Mouse (Mus musculus): ENCODE measurements around the gene Ap3b2. TPM values are rescaled to one million over a fixed set of nuclear protein-coding genes. Genes with fewer than 3 reads are reported as not detected.
"Not testable (repeated sequence)": the region's sequence is repeated elsewhere in the genome, so short reads cannot be mapped to it uniquely, and the experiment has no call there.

Gene Ap3b2
- polyA plus RNA-seq, 1 experiment from 2014 or later = 52.0 TPM

DNA sequence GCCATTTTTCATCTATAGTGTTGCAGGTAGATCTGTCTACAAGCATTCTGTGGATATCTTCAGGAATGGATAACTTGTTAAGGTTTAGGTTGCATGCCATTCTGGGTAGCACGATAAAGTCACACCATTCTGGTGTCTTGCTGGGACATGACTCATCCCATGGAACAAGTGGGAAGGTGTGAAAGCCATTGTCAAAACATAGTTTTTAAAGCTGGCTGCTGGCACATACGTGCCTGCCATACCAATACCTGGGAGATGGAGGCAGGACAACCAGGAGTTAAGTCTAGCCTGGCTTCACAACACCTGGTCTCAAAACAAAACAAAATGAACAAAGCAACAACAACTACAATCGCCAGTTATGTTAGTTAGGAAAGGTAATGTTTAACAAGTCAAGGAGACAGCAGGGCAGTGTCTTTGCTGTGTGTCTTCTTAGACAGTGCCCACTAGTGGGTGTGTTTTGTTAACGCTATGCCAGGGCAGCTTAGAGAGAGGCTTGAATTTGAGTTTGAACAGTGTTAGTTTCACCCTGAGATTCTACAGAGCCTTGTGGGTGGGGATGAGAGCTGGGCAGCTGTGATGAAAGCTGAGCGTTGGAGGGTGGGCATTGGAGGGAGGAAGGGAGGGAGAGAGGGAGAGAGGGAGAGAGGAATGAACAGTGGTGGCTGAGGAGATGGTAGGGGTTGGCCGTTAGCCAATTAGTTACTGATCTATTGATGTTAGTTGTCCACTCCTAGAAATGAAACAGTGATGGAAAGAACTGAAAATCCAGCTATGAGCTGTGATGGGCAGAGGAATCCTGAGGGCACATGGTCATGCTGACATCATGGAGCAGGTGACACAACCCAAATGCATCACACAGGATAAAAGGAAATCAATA lies 22.7 kb upstream of the Ap3b2 start:
- H3K27me3 ChIP-seq = no peaks in the 10 kb centered on the region
- no peak overlapping the region for H3K4me3 ChIP-seq (replicated peaks)
- no peaks in the 10 kb centered on the region for H3K9me3 ChIP-seq
- no peak overlapping the region for H3K9ac ChIP-seq
- H3K27ac ChIP-seq = no peak overlapping the region
- H3K4me2 ChIP-seq = no peak overlapping the region
- no peaks in the 10 kb centered on the region for H3K4me1 ChIP-seq
- no peak for ATAC-seq (ENCODE audit: low FRiP score)
- WGBS = 74% methylated on average over 6 of the region's 6 CpGs
- H3K36me3 ChIP-seq (replicated peaks) = no peaks in the 10 kb centered on the region

DNA sequence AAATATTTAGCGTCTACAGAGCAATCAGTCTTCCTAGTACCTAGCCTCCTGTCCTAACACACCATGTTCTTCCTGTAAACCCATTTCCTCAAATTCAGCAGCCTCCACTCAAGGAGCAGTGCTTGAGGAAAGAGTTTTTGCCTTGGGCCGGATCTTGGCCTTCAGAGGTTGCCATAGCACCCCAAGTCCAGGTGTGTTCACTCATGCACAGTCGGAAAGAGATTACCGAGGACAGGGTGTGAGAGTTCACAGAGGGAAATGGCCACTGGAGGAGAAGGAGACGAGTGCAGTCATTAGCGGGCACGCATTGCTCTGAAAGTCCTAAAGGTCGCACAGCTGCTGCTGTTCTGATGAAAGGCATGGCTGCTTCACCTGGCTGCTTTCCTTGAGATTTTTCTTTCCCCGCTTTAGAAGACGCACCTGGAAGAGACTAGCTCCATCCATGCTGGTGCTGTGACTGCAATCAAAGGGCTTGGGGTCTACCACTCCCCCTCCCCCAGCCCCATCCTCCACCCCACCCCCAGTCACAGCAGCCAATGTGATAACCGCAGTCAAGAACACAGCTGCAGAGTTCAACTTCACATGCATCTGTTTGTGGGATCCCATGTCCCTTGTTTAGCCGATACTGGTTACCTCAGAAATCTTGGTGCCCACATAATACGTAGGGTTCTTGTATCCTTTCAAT lies 21.3 kb upstream of the Ap3b2 start:
- WGBS = 63% methylated on average over 13 of the region's 13 CpGs
- H3K9me3 ChIP-seq = no peaks in the 10 kb centered on the region
- no peak overlapping the region for H3K27ac ChIP-seq
- H3K4me2 ChIP-seq = no peak overlapping the region
- no peaks in the 10 kb centered on the region for H3K27me3 ChIP-seq
- ATAC-seq (ENCODE audit: low FRiP score) = no peak
- H3K4me1 ChIP-seq = no peaks in the 10 kb centered on the region
- no peaks in the 10 kb centered on the region for H3K36me3 ChIP-seq (replicated peaks)
- H3K9ac ChIP-seq = no peak overlapping the region
- no peak overlapping the region for H3K4me3 ChIP-seq (replicated peaks)

DNA sequence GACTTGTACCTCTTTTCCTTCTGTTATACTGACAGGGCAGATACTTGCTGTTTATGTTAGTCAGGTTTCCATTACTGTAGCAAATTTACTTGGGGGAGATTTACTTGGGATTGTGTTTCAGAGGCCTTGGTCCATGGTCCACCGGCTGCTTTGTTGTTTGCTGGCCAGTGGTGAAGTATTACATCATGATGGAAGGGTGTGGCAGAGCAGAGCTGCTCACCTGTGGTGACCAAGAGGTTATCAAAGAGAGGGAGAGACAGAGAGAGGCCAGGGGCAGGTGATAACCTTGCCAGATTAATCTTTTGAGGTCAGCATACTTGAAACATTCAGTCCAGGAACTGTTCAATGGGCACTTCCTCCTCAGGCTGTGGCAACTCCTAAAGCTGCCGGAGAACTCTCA lies 7.3 kb upstream of the Ap3b2 start:
- H3K9ac ChIP-seq = no peak overlapping the region
- H3K9me3 ChIP-seq = no peaks in the 10 kb centered on the region
- no peak for ATAC-seq (ENCODE audit: low FRiP score)
- no peak overlapping the region for H3K4me3 ChIP-seq (replicated peaks)
- no peaks in the 10 kb centered on the region for H3K36me3 ChIP-seq (replicated peaks)
- H3K4me2 ChIP-seq = no peak overlapping the region
- H3K27ac ChIP-seq = no peak overlapping the region
- WGBS = 71% methylated on average over 2 of the region's 2 CpGs
- no peaks in the 10 kb centered on the region; the same call in 1 of the 2 replicates for H3K4me1 ChIP-seq
- peaks cover 6% of the 10 kb centered on the region; the same call in 1 of the 2 replicates for H3K27me3 ChIP-seq

DNA sequence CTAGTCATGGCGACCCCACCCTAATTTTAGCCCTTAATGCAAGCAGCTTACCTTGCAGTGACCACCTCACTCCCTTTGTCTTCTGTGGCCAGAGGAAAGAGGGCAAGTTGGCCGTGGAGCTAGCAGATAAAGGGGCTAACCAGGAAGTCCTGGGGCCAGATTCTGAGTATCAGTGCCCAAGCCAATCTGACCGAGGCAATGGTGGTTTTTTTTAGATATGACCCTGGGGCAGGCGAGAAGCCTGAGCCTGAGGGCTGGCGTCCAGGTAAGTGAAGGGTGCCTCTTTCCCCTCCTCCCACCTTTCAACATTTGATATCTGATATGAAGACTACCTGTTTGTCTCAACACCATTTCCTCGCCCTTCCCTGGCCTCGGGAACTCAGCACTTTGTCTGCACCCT lies 4.5 kb upstream of the Ap3b2 start, which contains the start of gene BC048679:
Gene BC048679, minus strand, starts transcription at position 101 of the 400 bp plus-strand sequence.
- H3K4me3 ChIP-seq (replicated peaks) = no peak within 1 kb of the TSS
- no peak within 1 kb of the TSS for H3K27ac ChIP-seq
- H3K4me1 ChIP-seq = peaks cover 6% of the 10 kb centered on the region
- no peak for ATAC-seq (ENCODE audit: low FRiP score)
- H3K9me3 ChIP-seq = no peaks in the 10 kb centered on the region
- no peaks in the 10 kb centered on the region for H3K36me3 ChIP-seq (replicated peaks)
- no peak within 1 kb of the TSS for H3K4me2 ChIP-seq
- 72% methylated on average over 7 of the region's 7 CpGs for WGBS
- peaks cover 20% of the 10 kb centered on the region for H3K27me3 ChIP-seq
- H3K9ac ChIP-seq = no peak within 1 kb of the TSS

DNA sequence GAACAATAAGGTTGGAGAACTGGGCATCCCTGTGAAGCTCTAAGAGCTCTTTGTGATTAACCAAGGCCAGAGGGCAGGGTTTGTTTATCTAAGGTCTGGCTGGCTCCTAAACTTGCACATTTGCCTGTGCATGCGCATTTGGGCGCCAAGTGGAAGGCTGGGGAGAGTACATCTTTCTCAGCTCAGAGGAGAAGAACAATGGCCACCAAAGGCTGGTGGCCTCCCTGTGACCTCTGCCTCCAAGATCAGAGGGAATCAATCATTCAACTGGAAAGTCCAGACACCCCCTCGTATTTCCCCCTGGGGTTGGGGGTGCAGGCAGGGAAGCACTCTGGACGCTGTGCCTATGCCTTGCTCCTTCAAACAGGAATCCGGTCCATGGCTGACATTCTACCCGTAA lies 3.4 kb upstream of the Ap3b2 start:
- Histone ChIP-seq H3K27ac (no peak overlapping the region), H3K9ac (no peak overlapping the region), H3K36me3 (replicated peaks) (no peaks in the 10 kb centered on the region), H3K4me2 (no peak overlapping the region), H3K27me3 (peaks cover 24% of the 10 kb centered on the region), H3K4me3 (replicated peaks) (no peak overlapping the region), H3K4me1 (peaks cover 14% of the 10 kb centered on the region), H3K9me3 (no peaks in the 10 kb centered on the region)
- WGBS = 14% methylated on average over 6 of the region's 6 CpGs
- ATAC-seq (ENCODE audit: low FRiP score) = no peak

DNA sequence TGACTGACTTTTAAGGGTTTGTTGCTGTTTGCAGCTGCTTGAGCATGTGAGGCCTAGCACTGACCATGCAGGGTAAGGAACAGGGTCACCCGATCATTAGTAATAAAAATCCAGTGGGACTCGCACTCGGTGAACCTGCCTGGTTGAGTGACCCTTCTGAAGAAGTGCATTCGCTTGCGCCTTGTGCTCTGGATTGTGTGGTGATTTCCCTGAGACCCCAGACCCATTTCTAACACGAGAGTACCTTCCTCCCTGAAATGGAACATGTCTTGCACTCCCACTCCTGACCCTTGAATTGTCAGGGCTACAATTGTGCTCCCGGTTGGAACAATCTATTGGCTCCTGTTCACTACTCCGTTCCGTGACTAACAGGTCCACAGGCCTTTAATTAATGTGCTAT lies 1.1 kb downstream of the Ap3b2 start:
- Histone ChIP-seq H3K27me3 (peaks cover 28% of the 10 kb centered on the region), H3K9ac (peak overlapping the region; percentile 79), H3K4me2 (peak overlapping the region; percentile 74), H3K4me1 (peaks cover 34% of the 10 kb centered on the region), H3K36me3 (replicated peaks) (no peaks in the 10 kb centered on the region), H3K27ac (peak overlapping the region; percentile 96), H3K4me3 (replicated peaks) (peak overlapping the region; percentile 71), H3K9me3 (no peaks in the 10 kb centered on the region)
- no peak for ATAC-seq (ENCODE audit: low FRiP score)
- WGBS = 37% methylated on average over 9 of the region's 9 CpGs

DNA sequence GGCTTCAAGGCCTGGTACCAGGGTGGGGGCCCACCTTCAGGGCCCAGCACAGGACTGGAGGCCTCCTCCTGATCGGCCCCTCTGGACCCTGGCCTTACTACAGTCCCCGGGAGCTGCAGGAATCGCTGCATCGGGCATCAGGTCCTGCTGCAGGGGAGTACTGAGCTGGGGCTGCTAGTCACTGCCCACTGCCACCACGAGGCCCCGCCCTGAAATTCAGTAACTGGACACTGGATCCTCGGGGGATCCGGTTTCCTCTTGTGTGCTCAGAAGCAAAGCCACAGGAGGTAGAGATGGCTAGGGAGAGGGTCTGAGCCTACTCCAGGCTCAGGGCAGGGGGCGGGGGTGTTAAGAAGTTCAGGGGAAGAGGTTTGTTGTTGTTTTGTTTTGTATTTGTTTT lies 4.1 kb downstream of the Ap3b2 start:
- no peak for ATAC-seq (ENCODE audit: low FRiP score)

DNA sequence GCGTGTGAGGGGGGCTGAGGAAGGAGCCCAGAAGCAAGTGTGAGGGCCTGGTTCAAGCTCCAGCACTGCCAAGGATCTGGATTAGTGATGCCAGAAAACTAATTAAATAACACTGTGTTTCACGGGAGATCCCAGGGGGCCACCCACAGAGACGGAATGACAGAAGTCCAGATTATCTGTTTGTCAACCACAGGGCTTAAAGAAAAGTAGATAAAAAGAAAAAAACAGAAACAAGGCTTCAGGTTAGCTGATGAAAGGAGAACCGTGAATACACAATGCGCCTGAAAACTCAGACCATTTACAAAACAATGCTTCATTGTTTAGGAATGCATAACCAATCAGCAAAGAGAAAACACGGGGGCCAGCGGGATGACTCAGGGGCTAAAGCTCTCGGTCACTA lies 12.9 kb downstream of the Ap3b2 start:
- no peak for ATAC-seq (ENCODE audit: low FRiP score)
- H3K27me3 ChIP-seq = peaks cover 36% of the 10 kb centered on the region
- no peak overlapping the region for H3K27ac ChIP-seq
- peaks cover 11% of the 10 kb centered on the region for H3K36me3 ChIP-seq (replicated peaks)
- H3K9me3 ChIP-seq = no peaks in the 10 kb centered on the region
- no peak overlapping the region for H3K9ac ChIP-seq
- WGBS = 0% methylated on average over 8 of the region's 8 CpGs
- no peak overlapping the region for H3K4me3 ChIP-seq (replicated peaks)
- H3K4me1 ChIP-seq = peaks cover 16% of the 10 kb centered on the region
- peak overlapping the region; percentile 13 for H3K4me2 ChIP-seq

More for the DNA sequence above, 4.1 kb downstream of the Ap3b2 start:
- Histone ChIP-seq H3K4me1 (peaks cover 34% of the 10 kb centered on the region), H3K4me3 (replicated peaks) (no peak overlapping the region), H3K9me3 (no peaks in the 10 kb centered on the region), H3K36me3 (replicated peaks) (peaks cover 2% of the 10 kb centered on the region; the same call in 1 of the 2 replicates), H3K27ac (no peak overlapping the region), H3K9ac (no peak overlapping the region), H3K27me3 (peaks cover 8% of the 10 kb centered on the region; the same call in 1 of the 2 replicates), H3K4me2 (no peak overlapping the region)
- WGBS = 12% methylated on average over 9 of the region's 9 CpGs

DNA sequence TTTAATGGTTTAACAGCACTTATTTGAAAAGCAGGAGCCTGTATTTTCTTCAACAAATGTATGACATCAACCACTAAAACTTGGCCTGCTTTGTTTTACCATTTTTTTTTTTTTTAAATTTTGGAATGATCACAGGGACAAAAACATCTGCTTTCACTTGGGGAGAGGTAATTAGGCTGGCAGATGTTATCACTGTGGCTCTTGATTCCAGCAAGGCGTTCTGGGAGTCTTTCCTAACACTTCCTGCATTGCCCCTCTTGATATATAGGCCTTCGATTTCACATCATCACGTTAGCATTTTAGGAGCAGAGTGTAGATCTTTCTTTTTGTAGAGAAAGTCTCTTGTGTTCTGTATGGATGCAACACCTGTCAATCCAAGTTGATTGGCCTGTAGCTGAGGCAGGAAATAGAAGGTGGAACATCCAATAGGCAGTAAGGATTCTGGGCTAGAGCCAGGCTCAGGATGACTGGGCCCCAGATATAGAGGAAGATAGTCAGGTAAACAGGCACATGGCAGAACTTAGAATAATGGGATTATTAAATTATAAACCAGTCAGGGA lies 14.1 kb downstream of the Ap3b2 start:
- no peak overlapping the region for H3K4me3 ChIP-seq (replicated peaks)
- H3K4me1 ChIP-seq = peaks cover 16% of the 10 kb centered on the region
- H3K27me3 ChIP-seq = peaks cover 40% of the 10 kb centered on the region
- no peak overlapping the region for H3K4me2 ChIP-seq
- no peaks in the 10 kb centered on the region for H3K9me3 ChIP-seq
- no peak overlapping the region for H3K9ac ChIP-seq
- peaks cover 12% of the 10 kb centered on the region for H3K36me3 ChIP-seq (replicated peaks)
- WGBS = 73% methylated on average over 3 of the region's 3 CpGs
- ATAC-seq (ENCODE audit: low FRiP score) = no peak
- H3K27ac ChIP-seq = no peak overlapping the region

DNA sequence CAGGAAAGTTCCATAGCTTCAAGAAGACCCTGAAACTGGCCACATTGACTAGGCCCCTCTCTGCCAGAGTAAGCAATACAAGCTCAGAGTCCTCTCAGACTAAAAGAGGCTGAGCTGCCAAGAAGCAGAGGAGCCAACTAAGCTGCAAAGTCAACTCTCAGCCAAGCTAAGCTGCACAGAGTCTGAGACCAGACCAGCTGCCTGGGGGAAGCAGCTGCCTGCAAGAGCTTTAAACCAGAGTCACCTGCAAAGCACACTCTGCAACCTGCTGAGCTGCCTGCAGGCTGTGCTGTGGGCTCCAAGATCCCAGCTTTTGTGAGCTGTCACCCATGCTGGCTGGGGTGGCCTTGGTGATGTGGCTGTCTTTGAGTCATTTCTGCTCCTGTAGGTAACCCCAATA lies 15.5 kb downstream of the Ap3b2 start:
- H3K4me3 ChIP-seq (replicated peaks); H3K9ac ChIP-seq: not testable (repeated sequence)
- H3K27me3 ChIP-seq = peaks cover 40% of the 10 kb centered on the region

DNA sequence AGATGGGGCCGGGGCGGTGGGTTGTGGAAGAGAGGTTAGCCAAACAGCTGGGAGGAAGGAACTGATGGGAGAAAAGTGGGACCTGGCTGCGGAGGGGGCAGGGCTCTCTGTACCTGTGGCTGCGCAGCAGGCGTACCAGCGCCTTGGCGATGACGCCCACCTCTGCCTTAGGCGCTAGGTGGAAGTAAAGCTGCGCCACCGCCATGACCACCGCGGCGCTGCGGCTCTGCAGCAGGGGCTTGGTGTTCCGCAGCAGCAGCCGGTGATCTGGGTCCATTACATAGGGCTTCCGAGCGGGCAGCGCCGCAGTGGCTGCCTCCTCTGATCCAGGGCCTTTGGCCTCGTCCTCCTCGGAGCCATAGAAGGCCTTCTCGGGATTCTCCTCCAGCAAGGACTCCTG lies 16.9 kb downstream of the Ap3b2 start:
- Histone ChIP-seq H3K27ac (no peak overlapping the region), H3K4me1 (peaks cover 16% of the 10 kb centered on the region), H3K9ac (no peak overlapping the region), H3K27me3 (peaks cover 37% of the 10 kb centered on the region), H3K9me3 (no peaks in the 10 kb centered on the region), H3K4me3 (replicated peaks) (peak overlapping the region; percentile 8; the same call in 1 of the 2 replicates), H3K4me2 (peak overlapping the region; percentile 31), H3K36me3 (replicated peaks) (peaks cover 9% of the 10 kb centered on the region)
- ATAC-seq (ENCODE audit: low FRiP score) = peak; percentile 41; the same call in 1 of the 2 replicates
- WGBS = 5% methylated on average over 24 of the region's 24 CpGs

More for the DNA sequence above, 15.5 kb downstream of the Ap3b2 start:
- not testable (repeated sequence) for ATAC-seq (ENCODE audit: low FRiP score); H3K36me3 ChIP-seq (replicated peaks); H3K27ac ChIP-seq; H3K9me3 ChIP-seq; H3K4me2 ChIP-seq
- H3K4me1 ChIP-seq = peaks cover 16% of the 10 kb centered on the region

DNA sequence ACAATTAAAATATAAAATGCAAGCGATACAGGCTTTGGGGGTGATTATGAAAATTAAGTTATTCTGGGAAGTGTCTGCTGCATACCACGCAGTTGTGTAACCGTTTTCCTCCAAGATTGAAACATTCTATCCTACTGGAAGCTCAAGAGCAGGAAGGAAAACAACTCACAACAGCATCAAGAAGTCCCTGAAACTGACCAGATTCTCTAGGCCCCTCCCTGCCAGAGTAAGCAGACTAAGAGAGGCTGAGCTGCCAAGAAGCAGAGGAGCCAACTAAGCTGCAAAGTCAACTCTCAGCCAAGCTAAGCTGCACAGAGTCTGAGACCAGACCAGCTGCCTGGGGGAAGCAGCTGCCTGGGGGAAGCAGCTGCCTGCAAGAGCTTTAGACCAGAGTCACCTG lies 18.5 kb downstream of the Ap3b2 start:
- H3K27me3 ChIP-seq = peaks cover 37% of the 10 kb centered on the region
- peaks cover 18% of the 10 kb centered on the region for H3K36me3 ChIP-seq (replicated peaks)
- ATAC-seq (ENCODE audit: low FRiP score) = no peak
- 80% methylated on average over 3 of the region's 3 CpGs for WGBS
- no peak overlapping the region for H3K9ac ChIP-seq
- H3K4me1 ChIP-seq = peaks cover 8% of the 10 kb centered on the region
- H3K27ac ChIP-seq = no peak overlapping the region
- no peaks in the 10 kb centered on the region for H3K9me3 ChIP-seq
- no peak overlapping the region for H3K4me2 ChIP-seq
- no peak overlapping the region for H3K4me3 ChIP-seq (replicated peaks)

Data from forebrain, embryonic 12.5 days (tissue).